Mouse (Mus musculus) heart, postnatal 0 days (tissue): ENCODE measurements around the gene Tctex1d2.

Source experiments
- CTCF ChIP-seq: IDR thresholded peaks from 2 replicates; pipeline ENCODE4 v1.5.1; 2016; ENCODE audit warnings: antibody characterized with exemption, control low read depth, low read depth
- EP300 ChIP-seq: IDR thresholded peaks from 2 replicates; pipeline ENCODE4 v1.6.1; 2016; ENCODE audit warnings: antibody characterized with exemption, low read depth

DNA sequence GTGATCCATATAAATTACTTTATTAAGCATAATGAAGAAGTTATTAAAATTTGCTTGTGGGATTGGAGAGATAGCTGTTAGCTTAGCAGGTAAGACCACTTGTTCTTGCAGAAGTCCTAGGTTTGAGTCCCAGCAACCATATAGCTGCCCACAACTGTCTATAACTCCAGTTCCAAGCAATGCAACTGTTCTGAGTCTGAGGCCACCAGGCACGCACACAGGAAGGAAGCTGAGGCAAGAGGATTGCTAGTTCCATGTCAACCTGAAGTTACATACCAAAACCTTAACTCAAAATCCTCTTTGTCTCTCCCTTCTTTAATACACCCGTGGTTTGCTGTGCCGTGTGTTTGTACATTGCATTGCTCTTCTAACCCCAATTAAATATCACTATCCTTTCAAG, 28.6 kb upstream of the Tctex1d2 start:
- TF ChIP-seq CTCF (no peak), EP300 (no peak)
